Comparison of ENCODE assay signal across 8 mouse cellular contexts in the genomic region with DNA sequence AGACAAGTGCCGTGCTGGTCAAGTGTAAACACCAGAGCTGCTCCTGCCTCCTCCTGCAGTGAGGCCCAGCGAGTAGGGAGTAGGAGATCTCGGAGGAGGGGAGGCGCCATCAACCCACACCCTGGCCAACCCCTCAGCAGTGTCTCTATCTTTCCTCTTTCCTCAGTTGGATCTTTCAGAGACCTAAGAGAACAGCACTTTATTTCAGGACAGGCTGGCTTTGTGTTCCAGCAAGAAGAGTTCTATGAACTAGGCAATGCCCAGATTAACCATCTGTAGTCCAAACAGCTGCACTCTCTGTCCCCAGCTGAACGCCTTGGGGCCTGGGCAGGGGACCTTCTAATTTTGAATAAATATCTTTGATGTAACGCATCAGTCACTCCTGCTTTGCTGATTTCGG.
DNase-seq lines count a peak whose midpoint lies in the region; ATAC-seq lines count a peak whose summit lies in the region.

No protein-coding gene starts in this region.

- no peak for DNase-seq in kidney, adult 8-10 months
- peak; percentile 52 for DNase-seq in neural tube, embryonic 10.5 days (ENCODE audit: extremely low spot score, low spot score)
- no peak for DNase-seq in left cerebral cortex, adult 9 months (ENCODE audit: low spot score in 2 of 2)
- DNase-seq in gastrocnemius, adult 8-10 months (ENCODE audit: low spot score in 2 of 2), result no peak
- no peak for DNase-seq in cerebellum, postnatal 10 days

- H3K9me3 ChIP-seq in kidney, embryonic 16.5 days (ENCODE audit: low read length), result no peaks in the 10 kb centered on the region
- no peaks in the 10 kb centered on the region for H3K9me3 ChIP-seq in embryonic facial prominence, embryonic 15.5 days (replicated peaks)
- H3K9me3 ChIP-seq in intestine, embryonic 16.5 days (ENCODE audit: control insufficient read depth, low read length), result no peaks in the 10 kb centered on the region

- H3K4me2 ChIP-seq in kidney, embryonic 16.5 days (replicated peaks; ENCODE audit: low read depth, low read length), result peak overlapping the region; percentile 6; the same call in 1 of the 2 replicates
- H3K4me2 ChIP-seq in embryonic facial prominence, embryonic 15.5 days (replicated peaks), result peak overlapping the region; percentile 23; the same call in 1 of the 2 replicates
- peak overlapping the region; percentile 24 for H3K4me2 ChIP-seq in intestine, embryonic 16.5 days (ENCODE audit: low read depth, low read length)

- H3K27me3 ChIP-seq in kidney, embryonic 16.5 days (ENCODE audit: insufficient read depth, low read length), result no peaks in the 10 kb centered on the region
- no peaks in the 10 kb centered on the region for H3K27me3 ChIP-seq in embryonic facial prominence, embryonic 15.5 days
- H3K27me3 ChIP-seq in intestine, embryonic 16.5 days (replicated peaks; ENCODE audit: control insufficient read depth, insufficient read depth, low read length), result no peaks in the 10 kb centered on the region

- peak overlapping the region; percentile 96 for H3K27ac ChIP-seq in kidney, embryonic 16.5 days (ENCODE audit: low read length)
- H3K27ac ChIP-seq in embryonic facial prominence, embryonic 15.5 days (replicated peaks), result peak overlapping the region; percentile 95
- H3K27ac ChIP-seq in intestine, embryonic 16.5 days (ENCODE audit: low read length), result peak overlapping the region; percentile 78

- H3K36me3 ChIP-seq in kidney, embryonic 16.5 days (ENCODE audit: insufficient read depth, low read length), result peaks cover 3% of the 10 kb centered on the region; the same call in 1 of the 2 replicates
- peaks cover 16% of the 10 kb centered on the region; the same call in 1 of the 2 replicates for H3K36me3 ChIP-seq in embryonic facial prominence, embryonic 15.5 days
- H3K36me3 ChIP-seq in intestine, embryonic 16.5 days (ENCODE audit: control insufficient read depth, insufficient read depth, low read length), result no peaks in the 10 kb centered on the region

- H3K9ac ChIP-seq in kidney, embryonic 16.5 days (replicated peaks; ENCODE audit: low read length), result peak overlapping the region; percentile 54
- no peak overlapping the region for H3K9ac ChIP-seq in embryonic facial prominence, embryonic 15.5 days
- peak overlapping the region; percentile 42 for H3K9ac ChIP-seq in intestine, embryonic 16.5 days (ENCODE audit: low read depth, low read length)

- no peak overlapping the region for H3K4me3 ChIP-seq in kidney, embryonic 16.5 days (ENCODE audit: low read length)
- H3K4me3 ChIP-seq in embryonic facial prominence, embryonic 15.5 days (replicated peaks), result no peak overlapping the region
- no peak overlapping the region for H3K4me3 ChIP-seq in intestine, embryonic 16.5 days (ENCODE audit: low read length)

- ATAC-seq in kidney, embryonic 16.5 days (ENCODE audit: low FRiP score, low TSS enrichment), result peak; percentile 8; the same call in 1 of the 2 replicates
- no peak for ATAC-seq in embryonic facial prominence, embryonic 15.5 days (ENCODE audit: insufficient number of reproducible peaks, low FRiP score, low TSS enrichment, low read depth)
- ATAC-seq in intestine, embryonic 16.5 days, result peak; percentile 36; the same call in 1 of the 2 replicates

- WGBS in kidney, embryonic 16.5 days, result 21% methylated on average over 7 of the region's 7 CpGs
- WGBS in embryonic facial prominence, embryonic 15.5 days, result 21% methylated on average over 7 of the region's 7 CpGs
- 34% methylated on average over 7 of the region's 7 CpGs for WGBS in intestine, embryonic 16.5 days

- peaks cover 83% of the 10 kb centered on the region for H3K4me1 ChIP-seq in kidney, embryonic 16.5 days (ENCODE audit: insufficient read depth, low read length)
- peaks cover 91% of the 10 kb centered on the region for H3K4me1 ChIP-seq in embryonic facial prominence, embryonic 15.5 days
- peaks cover 66% of the 10 kb centered on the region for H3K4me1 ChIP-seq in intestine, embryonic 16.5 days (ENCODE audit: control insufficient read depth, insufficient read depth, low read length)
